Mouse (Mus musculus) embryo, embryonic 9.5 days (tissue): ENCODE measurements around the gene Il11ra1.
"Not testable (repeated sequence)": the region's sequence is repeated elsewhere in the genome, so short reads cannot be mapped to it uniquely, and the experiment has no call there.

Experiments
- DNase-seq: peaks from one replicate; pipeline ENCODE4 v3.0.0-alpha.2; 2017; ENCODE audit errors: extremely low spot score

The Il11ra1 gene

DNA sequence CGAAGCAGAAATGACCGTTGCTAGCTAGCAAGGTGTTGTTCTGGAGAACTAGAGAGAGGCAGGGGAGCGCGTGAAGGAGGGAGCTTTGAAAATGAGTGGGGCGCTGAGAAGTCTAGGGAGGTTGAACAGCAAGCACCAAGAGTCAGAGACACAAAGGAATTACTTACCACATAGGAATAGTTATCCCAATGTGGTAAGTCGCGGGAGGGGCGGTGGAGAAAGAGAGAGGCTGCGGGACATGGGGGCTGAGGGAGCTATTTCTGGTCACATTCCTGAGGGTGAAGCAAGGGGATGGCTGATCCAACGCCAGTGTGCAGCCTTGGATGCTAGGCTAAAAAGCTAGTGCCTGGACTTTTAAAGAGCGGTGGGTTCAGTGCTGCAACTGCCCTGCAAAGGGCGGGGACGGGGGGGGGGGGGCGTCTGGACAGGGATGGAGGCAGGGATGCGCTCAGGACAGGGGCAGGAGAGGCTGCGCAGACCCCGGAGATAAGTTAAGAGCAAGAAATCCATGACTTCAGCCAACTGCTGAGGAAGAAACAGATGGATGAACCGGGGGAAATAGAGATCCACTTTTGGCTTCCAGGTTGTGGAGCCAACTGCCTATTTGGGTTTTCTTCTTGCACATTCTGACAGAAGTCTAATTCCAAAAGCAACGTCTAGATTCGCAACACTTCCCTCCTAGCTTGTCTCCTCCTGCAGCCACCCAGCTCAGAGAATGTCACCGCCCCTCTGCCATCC lies 82.1 kb downstream of the Il11ra1 start:
- not testable (repeated sequence) for DNase-seq

DNA sequence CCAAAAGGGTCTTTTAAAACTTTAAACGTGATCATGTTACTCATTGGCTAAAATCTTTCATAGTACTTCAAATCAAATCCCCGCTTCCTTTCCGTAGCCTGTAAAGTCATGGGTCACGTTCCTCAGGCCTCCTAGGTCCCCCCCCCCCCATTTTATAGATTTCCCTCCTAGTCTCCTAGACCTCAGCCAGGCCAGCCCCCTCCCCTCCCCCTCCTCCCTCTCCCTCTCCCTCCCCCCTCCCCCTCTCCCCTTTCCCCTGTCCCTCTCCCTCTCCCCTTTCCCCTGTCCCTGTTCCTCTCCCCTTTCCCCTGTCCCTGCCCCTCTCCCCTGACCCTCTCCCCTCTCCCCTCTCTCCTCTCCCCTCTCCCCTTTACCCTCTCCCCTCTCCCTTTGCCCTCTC lies 82.9 kb downstream of the Il11ra1 start:
- not testable (repeated sequence) for DNase-seq

DNA sequence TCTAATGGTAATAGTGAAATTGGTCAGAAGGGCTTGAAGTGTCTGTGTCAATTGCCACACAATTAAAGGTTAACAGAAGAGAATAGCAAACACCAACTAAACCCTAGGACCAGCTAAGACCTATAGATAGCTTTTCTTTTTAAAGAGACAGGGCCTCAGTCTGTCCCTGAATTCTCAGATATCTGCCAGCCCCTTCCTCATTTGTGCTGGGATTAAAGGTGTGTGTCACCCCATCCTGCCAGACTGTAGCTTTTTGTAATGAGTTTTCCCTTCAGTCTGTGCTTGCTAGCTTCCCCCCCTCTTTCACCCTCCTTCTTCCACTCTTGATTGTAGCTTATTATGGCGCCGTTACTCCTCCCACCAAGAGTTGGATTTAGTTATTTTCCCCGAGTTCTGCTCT lies 83.4 kb downstream of the Il11ra1 start:
- not testable (repeated sequence) for DNase-seq
